Mouse (Mus musculus) frontal cortex, adult 2 months (tissue): ENCODE results near the gene Hykk. TPM values are rescaled to one million over a fixed set of nuclear protein-coding genes. Genes with fewer than 3 reads are reported as not detected.
"Not testable (repeated sequence)": the region's sequence is repeated elsewhere in the genome, so short reads cannot be mapped to it uniquely, and the experiment has no call there.

ENCODE experiments used
- DNase-seq, 2 experiments: peaks; one replicate each; pipeline ENCODE4 v3.0.0; 2022; ENCODE audit warnings: low spot score in 1 of 2; ENCODE audit errors: extremely low spot score in 1 of 2
- polyA plus RNA-seq: library from polyadenylated mRNA; depleted of rRNA; stranded (reverse); fragments of >200 nt; gene quantifications from 2 replicates; pipeline ENCODE4 v1.2.3, GENCODE M21; 2012; rRNA removed

The Hykk gene
- 1.3 and 1.6 TPM in 2 replicates for polyA plus RNA-seq

DNA sequence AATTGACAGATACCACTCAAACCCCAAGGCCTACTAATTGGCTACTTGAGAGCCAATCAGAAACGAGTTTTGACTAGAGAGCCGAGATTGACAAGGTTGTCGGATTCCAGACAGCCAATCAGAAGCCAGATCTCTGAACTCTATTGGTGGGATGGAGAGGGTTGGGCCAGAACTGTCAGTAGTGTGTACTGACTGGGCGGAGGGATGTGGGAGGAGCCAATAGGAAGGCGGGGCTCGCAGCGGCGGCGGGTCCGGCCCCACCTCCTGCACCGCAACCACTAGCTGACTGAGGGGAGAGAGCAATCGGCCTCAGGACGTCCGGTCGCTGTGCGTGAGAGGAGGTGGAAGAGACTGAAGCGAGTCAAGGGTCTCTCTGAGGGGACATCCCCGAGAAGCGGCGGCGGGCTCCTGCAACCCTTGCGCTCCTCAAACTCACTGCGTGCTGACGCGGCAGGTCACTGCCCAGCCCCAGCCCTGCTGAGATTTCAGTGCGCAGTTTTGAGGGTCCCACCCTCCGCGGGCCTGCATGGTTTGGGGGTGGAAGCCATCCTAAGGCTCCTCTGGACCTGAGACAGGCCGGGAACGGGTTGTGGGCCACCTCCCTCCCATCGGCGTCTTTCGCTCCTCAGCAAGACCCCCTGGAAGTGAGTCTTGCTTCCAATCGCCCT, at the start of gene Hykk:
Gene Hykk (plus strand): TSS at position 274 of the 668 bp plus-strand sequence.
- peak; percentile 92 to 94 for DNase-seq

GRCm38 (mm10) chr9:54878759-54879158, 38.3 kb upstream of the Hykk start:
- DNase-seq = peak in 1 of 2 experiments; percentile 33

DNA sequence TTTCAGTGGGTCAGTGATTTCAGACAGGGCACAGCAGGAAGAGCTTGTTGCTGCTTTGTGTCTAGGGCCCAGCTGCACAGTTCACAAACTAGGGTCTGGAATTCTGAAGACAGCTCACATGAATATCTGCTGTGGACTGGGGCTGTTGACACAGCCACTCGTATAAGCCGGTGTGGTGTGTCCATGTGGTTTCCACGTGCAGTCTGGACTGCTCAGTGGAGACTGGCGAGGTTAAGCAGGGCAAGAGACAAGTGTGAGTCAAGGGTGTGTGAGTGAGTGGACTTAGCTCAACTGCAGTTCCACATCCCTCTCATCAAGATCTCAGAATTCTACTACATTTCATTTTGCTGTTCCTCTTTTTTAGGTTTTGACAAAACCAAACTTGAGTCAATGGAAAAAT, 25.0 kb upstream of the Hykk start:
- DNase-seq = no peak

DNA sequence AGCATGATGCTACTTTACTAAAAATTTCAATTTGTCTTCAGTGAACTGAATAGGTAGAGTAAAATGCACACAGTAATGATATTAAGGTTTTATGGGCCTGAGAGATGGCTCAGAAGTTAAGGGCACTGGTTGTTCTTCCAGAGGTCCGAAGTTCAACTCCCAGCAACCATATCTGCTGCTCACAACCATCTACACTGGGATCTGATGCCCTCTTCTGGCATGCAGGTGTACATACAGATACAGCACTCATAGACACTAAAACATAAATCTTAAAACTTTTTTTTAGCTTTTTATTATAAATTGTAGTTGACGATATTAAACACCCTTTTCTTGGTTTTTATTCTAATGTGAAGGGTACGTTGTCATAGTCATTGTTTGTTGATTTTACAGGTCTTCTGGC, 20.0 kb upstream of the Hykk start:
- DNase-seq = no peak

GRCm38 (mm10) chr9:54909446-54909845, 7.6 kb upstream of the Hykk start:
- no peak for DNase-seq

DNA sequence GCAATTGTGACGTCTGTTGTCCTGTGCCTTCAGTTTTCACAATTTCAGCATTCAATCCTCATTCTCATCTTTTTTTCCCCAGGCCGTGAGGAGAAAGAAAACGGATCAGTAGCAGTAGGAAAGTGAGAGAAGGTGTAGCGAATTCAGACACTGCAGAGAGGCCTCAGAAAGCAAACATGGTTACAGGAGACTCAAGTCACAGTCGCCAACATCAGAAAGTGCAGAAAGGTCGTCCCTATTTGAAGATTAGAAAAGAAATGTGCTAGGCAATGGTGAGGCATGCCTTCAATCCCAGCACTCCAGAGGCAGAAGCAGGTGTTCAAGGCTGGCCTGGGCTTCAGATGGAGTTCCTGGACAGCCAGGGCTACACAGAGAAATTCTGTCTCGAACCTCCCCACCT, 1.5 kb upstream of the Hykk start:
- no peak for DNase-seq

- DNase-seq = no peak
Measured at GRCm38 (mm10) chr9:54916401-54916800, 682 bp upstream of the Hykk start.

DNA sequence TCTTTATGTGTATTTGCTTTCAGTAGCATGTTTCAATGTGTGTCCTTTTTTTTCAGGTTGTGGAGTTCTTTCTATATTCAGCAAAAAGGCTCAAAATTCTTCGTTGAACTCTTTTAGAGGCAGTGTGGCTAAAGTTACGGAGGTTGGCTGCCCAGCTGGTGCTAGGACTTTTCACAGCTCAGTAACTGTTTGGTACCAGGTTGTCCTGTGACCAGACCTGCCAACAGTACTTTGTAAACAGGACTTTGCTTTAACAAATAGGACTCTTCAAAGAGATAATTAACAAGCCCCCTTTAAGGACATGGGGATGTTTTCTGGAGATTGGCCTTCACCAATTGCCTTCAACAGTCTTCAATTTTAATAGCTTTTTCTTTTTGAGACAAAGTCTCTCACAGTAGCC, 1.1 kb downstream of the Hykk start:
- no peak for DNase-seq

DNA sequence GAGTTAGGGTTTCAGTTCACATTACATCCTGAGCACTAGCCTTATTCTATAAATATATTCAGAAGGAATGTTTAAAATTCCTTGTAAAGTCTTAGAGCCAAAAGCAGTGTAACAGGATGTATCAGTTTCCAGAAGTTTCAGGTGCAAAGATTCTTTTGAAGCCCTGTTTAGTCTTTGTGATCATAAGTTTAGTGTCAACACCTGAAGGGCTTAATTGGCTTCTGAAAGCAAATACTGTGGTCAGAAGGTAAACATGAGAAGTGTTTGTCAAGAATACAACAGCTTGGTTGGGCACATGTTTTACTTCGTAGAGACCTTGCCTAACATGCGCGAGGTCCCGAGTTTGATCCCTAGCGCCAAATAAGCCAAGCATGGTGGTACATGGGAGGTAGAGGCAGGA, 1.7 kb downstream of the Hykk start:
- DNase-seq = no peak

- no peak for DNase-seq
Measured at GRCm38 (mm10) chr9:54919946-54920345, 2.9 kb downstream of the Hykk start.

GRCm38 (mm10) chr9:54930741-54931140, 13.7 kb downstream of the Hykk start:
- no peak for DNase-seq

DNA sequence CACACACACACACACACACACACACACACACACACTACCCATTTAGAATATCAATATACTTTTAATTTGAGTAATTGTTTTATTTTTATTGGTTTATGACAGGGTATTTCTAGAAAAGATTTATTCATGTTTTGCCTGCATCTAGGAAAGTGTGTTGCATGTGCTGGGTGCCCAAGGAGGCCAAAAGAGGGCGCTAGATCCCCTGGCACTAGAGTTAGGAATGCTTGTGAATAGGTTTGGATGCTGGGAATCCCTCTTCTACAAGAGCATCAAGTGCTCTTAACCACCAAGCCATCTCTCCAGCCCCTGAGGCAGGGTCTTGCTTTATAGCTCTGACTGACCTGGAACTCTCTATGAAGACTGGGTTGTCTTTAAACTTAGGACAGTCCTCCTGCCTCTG, 14.7 kb downstream of the Hykk start:
- no peak for DNase-seq

DNA sequence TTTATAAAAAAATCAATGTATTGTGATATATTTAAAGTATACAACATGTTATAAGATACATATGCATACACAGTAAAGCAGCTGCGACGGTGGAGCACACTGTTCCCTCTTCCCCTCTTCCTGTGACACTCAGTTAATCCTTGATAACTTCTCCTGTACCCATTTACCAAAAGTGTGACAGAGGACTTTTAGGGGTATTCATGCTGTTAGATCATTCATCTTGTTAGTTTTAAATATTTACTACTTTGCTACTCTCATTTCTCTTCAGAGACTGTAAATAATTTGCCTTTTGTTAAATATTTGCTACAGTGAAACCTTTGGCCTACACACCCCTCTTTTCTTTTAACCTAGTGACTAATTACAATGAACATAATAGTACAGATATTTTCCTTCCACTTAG, 15.3 kb downstream of the Hykk start:
- no peak for DNase-seq

DNA sequence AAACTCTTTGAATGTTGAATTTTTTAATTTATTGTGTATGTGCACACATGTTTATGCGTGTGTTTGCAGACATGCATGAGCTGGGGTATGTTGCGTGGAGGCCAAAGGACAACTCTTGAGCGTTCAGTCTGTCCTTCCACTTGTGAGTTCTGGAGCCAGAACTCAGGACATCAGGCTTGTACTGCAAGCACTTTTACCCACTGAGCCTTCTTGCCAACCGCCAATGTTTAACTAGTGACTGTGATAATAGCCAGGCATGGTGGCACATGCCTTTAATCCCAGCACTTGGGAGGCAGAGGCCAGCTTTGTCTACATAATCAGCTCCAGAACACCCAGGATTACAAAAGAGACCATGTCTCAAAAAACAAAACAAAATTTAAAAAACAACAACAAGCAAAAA, 25.0 kb downstream of the Hykk start:
- no peak for DNase-seq

- DNase-seq = no peak
Measured at GRCm38 (mm10) chr9:54944467-54944866, 27.4 kb downstream of the Hykk start.

GRCm38 (mm10) chr9:54946256-54946655, 29.2 kb downstream of the Hykk start:
- DNase-seq = no peak

DNA sequence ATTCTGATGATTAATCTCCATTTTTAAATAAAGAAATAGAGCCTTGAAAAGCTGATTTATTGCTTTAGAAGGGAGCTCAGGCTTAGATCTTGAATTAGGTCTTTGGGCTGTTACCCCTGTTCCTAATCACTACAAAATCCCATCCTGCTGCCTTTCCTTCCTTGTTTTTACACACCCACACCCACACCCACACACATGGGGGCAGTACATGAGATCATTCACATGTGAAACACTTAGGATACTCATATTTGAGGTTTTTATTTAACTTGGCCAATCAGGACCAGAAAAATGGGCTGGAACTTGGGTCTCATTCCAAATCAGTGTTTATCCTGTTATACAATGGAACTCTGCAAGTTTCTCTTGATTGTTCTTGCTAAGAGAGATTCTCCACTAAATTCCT, 32.4 kb downstream of the Hykk start:
- no peak for DNase-seq

DNA sequence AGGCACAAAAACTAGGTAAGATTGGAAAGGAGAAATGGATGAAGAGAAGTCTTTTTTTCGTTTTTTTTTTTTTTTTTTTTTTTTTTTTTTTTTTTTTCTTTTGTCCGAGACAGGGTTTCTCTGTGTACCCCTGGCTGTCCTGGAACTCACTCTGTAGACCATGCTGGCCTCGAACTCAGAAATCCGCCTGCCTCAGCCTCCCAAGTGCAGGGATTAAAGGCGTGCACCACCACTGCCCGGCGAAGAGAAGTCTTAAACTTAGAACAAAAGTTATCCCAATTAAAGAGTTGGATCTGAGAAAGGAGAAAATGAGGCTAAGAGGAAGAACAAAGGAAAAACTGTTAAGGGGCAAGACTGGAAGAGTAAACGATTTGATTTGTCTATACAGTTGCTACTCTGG, 33.1 kb downstream of the Hykk start:
- not testable (repeated sequence) for DNase-seq

- peak; percentile 69 to 87 for DNase-seq
Measured at GRCm38 (mm10) chr9:54950575-54951321, 33.7 kb downstream of the Hykk start, which contains the start of the genes Psma4 and AY074887. Gene Psma4 (plus strand): TSS chr9:54950790. Gene AY074887 (minus strand): TSS chr9:54950998.

- DNase-seq = no peak
Measured at GRCm38 (mm10) chr9:54961059-54961458, 44.0 kb downstream of the Hykk start.

DNA sequence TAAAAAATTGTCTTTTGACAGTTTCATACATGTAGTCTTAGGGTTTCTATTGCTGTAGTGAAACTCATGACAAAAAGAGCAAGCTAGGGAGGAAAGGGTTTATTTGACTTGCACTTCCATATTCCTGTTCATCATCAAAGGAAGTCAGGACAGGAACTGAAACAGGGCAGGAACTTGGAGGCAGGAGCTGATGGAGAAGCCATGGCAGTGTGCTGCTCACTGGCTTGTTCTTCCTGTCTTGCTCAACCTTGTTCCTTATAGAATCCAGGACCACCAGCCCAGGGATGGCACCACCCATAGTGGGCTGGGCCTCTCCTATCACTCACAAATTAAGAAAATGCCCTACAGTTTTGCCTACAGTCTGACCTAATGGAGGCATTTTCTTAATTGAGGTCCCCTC, 46.6 kb downstream of the Hykk start:
- no peak for DNase-seq

DNA sequence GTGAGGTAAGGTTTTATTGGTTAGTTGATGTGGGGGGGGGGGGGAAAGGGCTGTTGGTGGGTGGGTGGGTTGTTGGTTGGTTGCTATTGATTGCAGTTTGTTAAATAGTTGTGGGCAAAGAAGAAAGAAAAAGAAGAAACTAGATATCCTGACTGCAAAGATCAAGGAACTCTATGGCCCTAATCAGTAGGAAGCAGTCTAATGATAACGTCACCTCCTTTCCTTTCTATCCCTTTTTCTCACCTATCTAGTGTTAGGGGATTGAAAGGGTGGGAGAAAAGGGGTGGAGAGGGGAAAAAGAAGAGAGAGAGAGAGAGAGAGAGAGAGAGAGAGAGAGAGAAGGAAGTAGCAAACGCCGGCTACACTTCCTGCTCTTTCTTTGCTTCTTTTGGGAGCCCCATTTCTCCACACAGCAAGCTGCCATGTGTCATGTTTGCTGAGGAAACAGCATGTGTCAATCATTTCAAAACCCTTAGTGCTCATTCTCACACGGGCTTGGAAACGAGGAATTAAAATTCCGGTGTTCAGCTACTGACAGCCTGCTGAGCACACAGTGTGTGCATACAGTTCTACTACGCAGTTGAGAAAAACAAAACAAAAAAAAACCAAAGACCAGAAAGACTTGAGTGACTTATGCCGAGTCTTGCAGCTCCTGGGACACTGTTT, 53.0 kb downstream of the Hykk start:
- no peak for DNase-seq
